Mouse (Mus musculus): ENCODE results near the gene Ubap1l. TPM values are rescaled to one million over a fixed set of nuclear protein-coding genes. Genes with fewer than 3 reads are reported as not detected.

The Ubap1l gene
- polyA plus RNA-seq, 1 experiment: 0.75 TPM

DNA sequence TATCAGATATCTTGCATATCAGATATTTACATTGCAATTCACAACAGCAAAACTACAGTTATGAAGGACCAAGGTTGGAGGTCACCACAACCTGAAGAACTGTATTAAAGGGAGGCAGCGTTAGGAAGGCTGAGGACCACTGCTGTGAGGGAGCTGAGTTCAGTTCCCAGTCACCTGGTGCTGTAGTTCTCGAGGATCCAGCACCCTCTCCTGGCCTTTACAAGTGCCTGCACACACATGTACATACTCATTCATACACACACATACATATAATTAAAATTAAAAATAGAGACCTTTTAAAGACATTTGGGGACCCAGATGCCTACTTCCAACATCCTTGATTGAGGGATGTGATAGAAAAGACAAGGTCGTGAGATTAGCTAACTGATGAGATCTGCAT lies 58.8 kb downstream of the Ubap1l start:
- Histone ChIP-seq H3K4me3 (ENCODE audit: insufficient read depth, low read depth, low read length) (no peak overlapping the region), H3K27ac (replicated peaks; ENCODE audit: low read depth, low read length) (no peak overlapping the region), H3K4me1 (ENCODE audit: control insufficient read depth, insufficient read depth, insufficient read length, low read length) (no peaks in the 10 kb centered on the region)

DNA sequence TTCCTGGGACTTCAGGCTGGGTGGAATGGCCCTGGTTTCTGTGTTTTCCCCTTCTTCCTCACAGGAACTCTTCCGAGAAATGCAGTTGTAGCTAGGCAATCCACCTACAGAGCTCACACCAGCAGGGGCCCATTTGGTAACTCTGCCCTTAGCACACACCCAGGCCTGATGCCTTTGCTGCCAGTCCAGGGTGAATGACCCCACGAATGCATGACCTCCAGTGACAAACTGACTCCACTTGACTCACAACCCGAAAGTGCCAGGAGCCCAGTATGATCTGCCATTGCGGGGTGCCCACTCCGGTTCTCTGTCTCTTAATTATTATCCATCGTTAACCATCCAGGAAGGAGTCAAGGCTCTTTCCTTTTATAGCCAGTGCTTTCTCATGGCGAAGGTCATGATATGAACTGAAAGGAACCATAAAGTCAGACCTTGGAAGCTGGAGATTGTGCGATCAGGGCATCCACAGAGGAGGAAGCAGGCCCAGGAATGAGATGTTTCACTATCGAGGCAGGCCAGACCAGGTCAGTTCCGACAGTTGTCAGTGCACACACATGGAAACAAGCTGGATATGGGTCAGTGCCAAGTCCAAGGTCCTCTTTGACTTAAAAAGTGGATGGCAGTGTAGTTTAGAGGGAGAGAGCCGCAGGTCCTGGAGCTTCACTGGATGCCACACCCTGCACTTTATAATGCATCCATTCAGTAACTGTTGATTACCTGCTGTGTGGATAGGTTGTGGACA lies 62.1 kb downstream of the Ubap1l start, which contains the start of gene Slc51b:
Gene Slc51b (minus strand): TSS at position 196 of the 742 bp plus-strand sequence.
- Histone ChIP-seq H3K4me1 (ENCODE audit: control insufficient read depth, insufficient read depth, insufficient read length, low read length) (no peaks in the 10 kb centered on the region), H3K27ac (replicated peaks; ENCODE audit: low read depth, low read length) (no peak within 1 kb of the TSS), H3K4me3 (ENCODE audit: insufficient read depth, low read depth, low read length) (no peak within 1 kb of the TSS)

DNA sequence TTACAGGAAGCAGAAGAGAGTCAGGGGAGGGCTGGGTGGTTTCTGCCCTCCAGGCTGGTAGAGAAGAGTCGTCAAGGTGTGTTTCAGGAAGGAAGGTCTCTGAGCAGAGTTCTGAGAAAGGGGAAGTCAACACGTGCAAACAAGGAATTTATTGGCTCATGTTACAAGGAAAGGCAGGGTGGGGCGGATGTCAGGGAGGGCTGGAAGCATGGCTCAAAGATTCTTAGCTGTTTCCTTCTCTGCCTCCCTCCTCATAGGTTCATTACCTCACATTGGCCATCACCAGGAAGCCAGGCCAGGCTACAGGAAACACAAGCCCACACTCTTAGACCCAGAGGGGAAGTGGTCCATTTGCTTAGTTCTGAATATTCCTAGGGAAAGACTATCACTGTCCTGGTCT lies 63.6 kb downstream of the Ubap1l start:
- H3K4me1 ChIP-seq (ENCODE audit: control insufficient read depth, insufficient read depth, insufficient read length, low read length): no peaks in the 10 kb centered on the region
- H3K4me3 ChIP-seq (ENCODE audit: insufficient read depth, low read depth, low read length): no peak overlapping the region
- no peak overlapping the region for H3K27ac ChIP-seq (replicated peaks; ENCODE audit: low read depth, low read length)

GRCm38 (mm10) chr9:65427511-65427910 lies 66.7 kb downstream of the Ubap1l start:
- no peak overlapping the region for H3K27ac ChIP-seq (replicated peaks; ENCODE audit: low read depth, low read length)
- no peaks in the 10 kb centered on the region for H3K4me1 ChIP-seq (ENCODE audit: control insufficient read depth, insufficient read depth, insufficient read length, low read length)
- no peak overlapping the region for H3K4me3 ChIP-seq (ENCODE audit: insufficient read depth, low read depth, low read length)

DNA sequence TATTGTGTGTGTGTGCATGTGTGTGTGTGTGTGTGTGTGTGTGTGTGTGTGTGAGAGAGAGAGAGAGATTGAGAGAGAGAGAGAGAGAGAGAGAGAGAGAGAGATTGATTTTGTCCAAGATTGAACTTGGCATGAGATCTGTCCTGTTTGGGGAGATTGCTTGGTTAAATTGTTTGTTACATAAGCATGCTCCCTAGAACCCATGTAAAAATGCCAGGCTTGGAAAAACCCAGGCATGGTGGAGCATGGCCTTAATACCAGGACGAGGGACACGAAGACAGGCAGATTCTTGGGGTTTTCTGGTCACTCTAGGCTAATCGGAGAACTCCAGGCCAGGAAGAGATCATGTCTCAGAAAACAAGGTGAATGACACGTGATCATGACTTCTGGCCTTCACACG lies 67.2 kb downstream of the Ubap1l start:
- Histone ChIP-seq H3K4me3 (ENCODE audit: insufficient read depth, low read depth, low read length) (no peak overlapping the region), H3K4me1 (ENCODE audit: control insufficient read depth, insufficient read depth, insufficient read length, low read length) (no peaks in the 10 kb centered on the region), H3K27ac (replicated peaks; ENCODE audit: low read depth, low read length) (no peak overlapping the region)

Other genes starting within 250 kb of the Ubap1l start
- not detected in 2 replicates for gene Igdcc3, start 219.9 kb upstream of the Ubap1l start, polyA plus RNA-seq (2012; ENCODE audit: insufficient read depth, insufficient read length, missing spikeins)
- gene Parp16, start 165.7 kb upstream of the Ubap1l start, polyA plus RNA-seq (2012; ENCODE audit: insufficient read depth, insufficient read length, missing spikeins): 11.9 and 16.2 TPM in 2 replicates
- 1.2 and 3.1 TPM in 2 replicates for gene Cilp, start 95.9 kb upstream of the Ubap1l start, polyA plus RNA-seq (2012; ENCODE audit: insufficient read depth, insufficient read length, missing spikeins)
- gene Clpx, start 66.8 kb upstream of the Ubap1l start, polyA plus RNA-seq (2012; ENCODE audit: insufficient read depth, insufficient read length, missing spikeins): 97.1 and 113 TPM in 2 replicates
- 7.3 and 11.6 TPM in 2 replicates for gene Pdcd7, start 14.9 kb upstream of the Ubap1l start, polyA plus RNA-seq (2012; ENCODE audit: insufficient read depth, insufficient read length, missing spikeins)
- 1.0 and 2.7 TPM in 2 replicates for gene Kbtbd13, start 30.6 kb downstream of the Ubap1l start, polyA plus RNA-seq (2012; ENCODE audit: insufficient read depth, insufficient read length, missing spikeins)
- 138 and 139 TPM in 2 replicates for gene Rasl12, start 37.5 kb downstream of the Ubap1l start, polyA plus RNA-seq (2012; ENCODE audit: insufficient read depth, insufficient read length, missing spikeins)
- not detected in 2 replicates for gene Slc51b, start 61.9 kb downstream of the Ubap1l start, polyA plus RNA-seq (2012; ENCODE audit: insufficient read depth, insufficient read length, missing spikeins)
- gene Mtfmt, start 74.7 kb downstream of the Ubap1l start, polyA plus RNA-seq (2012; ENCODE audit: insufficient read depth, insufficient read length, missing spikeins): 10.1 and 15.0 TPM in 2 replicates
- gene Spg21, start 99.9 kb downstream of the Ubap1l start, polyA plus RNA-seq (2012; ENCODE audit: insufficient read depth, insufficient read length, missing spikeins): 50.0 and 57.1 TPM in 2 replicates
- gene Ankdd1a, start 159.2 kb downstream of the Ubap1l start, polyA plus RNA-seq (2012; ENCODE audit: insufficient read depth, insufficient read length, missing spikeins): not detected in 2 replicates
- gene Plekho2, start 219.0 kb downstream of the Ubap1l start, polyA plus RNA-seq (2012; ENCODE audit: insufficient read depth, insufficient read length, missing spikeins): 6.2 and 7.5 TPM in 2 replicates
- not detected in 2 replicates for gene Pif1, start 226.1 kb downstream of the Ubap1l start, polyA plus RNA-seq (2012; ENCODE audit: insufficient read depth, insufficient read length, missing spikeins)